Mouse (Mus musculus) erythroblast, embryonic 14.5 days (primary cell): ENCODE data around the gene Ttc3.

ENCODE experiments used
- GATA1 ChIP-seq: IDR thresholded peaks from 2 replicates; pipeline ENCODE4 v1.6.1; 2012; ENCODE audit warnings: low read length, inconsistent platforms, mixed read lengths
- TAL1 ChIP-seq: IDR thresholded peaks from 3 replicates; pipeline ENCODE4 v1.6.1; 2012; ENCODE audit warnings: low read length, inconsistent platforms, mixed read lengths

DNA sequence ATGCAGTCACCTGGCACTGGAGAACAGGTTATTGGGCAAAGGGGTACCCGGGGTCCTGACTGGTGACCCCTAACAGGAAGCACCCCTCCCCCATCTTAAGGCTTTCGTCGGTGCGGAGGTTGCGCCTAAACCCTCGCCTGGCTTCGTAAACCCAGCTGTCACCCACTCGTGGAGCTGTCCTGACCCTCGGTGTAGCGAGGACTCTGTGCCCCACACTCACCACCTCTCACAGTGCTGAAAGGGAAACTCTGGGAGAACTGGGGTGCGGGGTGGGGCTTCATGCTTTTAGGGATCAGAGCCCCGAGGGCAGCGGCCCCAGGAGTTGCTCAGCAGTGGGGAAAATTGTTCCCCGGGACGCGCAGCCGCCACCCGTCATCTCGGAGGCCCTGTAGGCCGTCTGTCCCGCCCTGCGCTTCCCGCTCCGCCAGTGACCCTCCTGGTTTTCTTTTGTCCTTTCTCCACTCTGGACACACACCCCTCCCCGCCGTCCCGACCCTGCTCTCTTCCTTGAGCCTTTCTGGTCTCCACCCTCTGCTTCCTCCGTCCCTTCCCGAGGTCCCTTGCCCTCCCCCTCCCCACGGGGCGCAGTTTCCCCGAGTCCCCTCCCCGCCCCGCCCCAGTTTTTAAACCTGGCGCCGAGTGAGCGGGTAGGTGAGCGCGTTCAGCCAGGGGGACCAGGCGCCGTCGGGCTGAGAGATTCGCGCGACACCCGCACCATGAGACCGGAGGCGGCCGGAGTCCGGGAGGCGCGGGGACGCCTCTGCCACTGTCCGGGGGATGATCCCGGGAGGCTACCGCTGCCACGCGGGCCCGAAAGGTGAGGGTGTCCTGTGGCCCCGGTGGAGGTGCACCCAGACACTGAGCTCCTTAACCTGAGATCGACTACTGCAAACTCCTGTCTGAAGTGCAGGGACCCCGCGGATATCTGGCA lies 42.4 kb upstream of the Ttc3 start, which contains the start of gene Ripply3:
- TF ChIP-seq GATA1 (no peak), TAL1 (no peak)
